Mouse (Mus musculus) liver, adult 2 months (tissue): Measurements from ENCODE around the gene Fabp6. TPM values are rescaled to one million over a fixed set of nuclear protein-coding genes. Genes with fewer than 3 reads are reported as not detected.

Source experiments
- DNase-seq: peaks from one replicate; pipeline ENCODE4 v3.0.0-alpha.2; 2011; ENCODE audit warnings: low read depth, low spot score; ENCODE audit errors: extremely low read depth
- H3K27ac ChIP-seq: fragments of 200-500 bp; replicated peaks from 2 replicates; pipeline ENCODE4 v1.5.1; 2012; ENCODE audit warnings: low read depth, mild to moderate bottlenecking, control low read depth, inconsistent platforms, low read length; ENCODE audit not compliant: insufficient read depth
- H3K27me3 ChIP-seq: fragments of 200-500 bp; 2 replicates; pipeline ENCODE4 v1.6.1; 2012; ENCODE audit warnings: mild to moderate bottlenecking, moderate library complexity, low read length, inconsistent platforms; ENCODE audit not compliant: control insufficient read depth, insufficient read depth
- H3K36me3 ChIP-seq: fragments of 200-500 bp; 2 replicates; pipeline ENCODE4 v1.6.1; 2012; ENCODE audit warnings: low read length, inconsistent platforms; ENCODE audit not compliant: control insufficient read depth, insufficient read depth
- H3K4me1 ChIP-seq: fragments of 200-500 bp; 2 replicates; pipeline ENCODE4 v1.6.1; 2011; ENCODE audit warnings: low read length; ENCODE audit not compliant: control insufficient read depth, insufficient read depth
- H3K4me3 ChIP-seq: fragments of 200-500 bp; 2 replicates; pipeline ENCODE4 v1.5.1; 2011; ENCODE audit warnings: low read depth, mild to moderate bottlenecking, control low read depth, low read length, moderate library complexity; ENCODE audit not compliant: insufficient read depth
- H3K79me2 ChIP-seq: fragments of 200-500 bp; 2 replicates; pipeline ENCODE4 v1.6.1; 2012; ENCODE audit warnings: inconsistent platforms, mild to moderate bottlenecking, low read length, moderate library complexity; ENCODE audit not compliant: control insufficient read depth, insufficient read depth
- H3K9ac ChIP-seq: fragments of 200-500 bp; 2 replicates; pipeline ENCODE4 v1.6.1; 2012; ENCODE audit warnings: low read depth, mild to moderate bottlenecking, control low read depth, inconsistent platforms, low read length
- CTCF ChIP-seq: fragments of 200-500 bp; IDR thresholded peaks from 2 replicates; pipeline ENCODE4 v1.5.1; 2011; ENCODE audit warnings: low read depth, low read length, control low read depth
- POLR2A ChIP-seq: fragments of 200-500 bp; IDR thresholded peaks from 2 replicates; pipeline ENCODE4 v1.6.1; 2011; ENCODE audit warnings: low read length, control low read depth; ENCODE audit not compliant: insufficient read depth; ENCODE audit errors: extremely low read depth
- WGBS: fragments of 180-500 bp; shearing (Covaris S2); methylation state at CpG from one replicate; pipeline ENCODE4 v1.1.7; 2018; 5-methylcytosine and 5-hydroxymethylcytosine counted together
- polyA plus RNA-seq: library from polyadenylated mRNA; depleted of rRNA; stranded (reverse); fragments of >200 nt; gene quantifications from 2 replicates; pipeline ENCODE4 v1.2.3, GENCODE M21; 2012
- total RNA-seq: library from RNA; depleted of rRNA; stranded (reverse); fragments of >200 nt; gene quantifications from 2 replicates; pipeline ENCODE4 v1.2.3, GENCODE M21; 2014

Gene Fabp6
- total and polyA plus RNA-seq, 2 experiments: not detected

DNA sequence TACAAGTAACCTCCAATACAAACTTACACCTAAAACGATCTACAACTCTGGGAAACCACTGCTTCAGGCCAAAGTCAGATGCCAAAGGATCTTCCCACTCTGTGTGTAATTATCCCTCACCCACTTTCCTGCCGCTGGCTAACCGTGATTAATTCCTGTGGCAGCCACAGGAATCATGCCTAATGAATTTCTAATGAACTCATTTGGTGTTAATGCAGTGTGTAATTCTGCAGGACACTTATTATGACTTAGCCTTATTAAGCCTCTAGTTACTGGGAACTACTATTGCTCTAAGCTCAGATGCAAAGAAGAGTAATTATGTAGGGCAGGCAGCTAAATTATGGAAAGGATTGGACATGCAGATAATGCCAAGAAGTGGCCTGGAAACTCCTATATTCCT lies 7.1 kb upstream of the Fabp6 start:
- Histone ChIP-seq H3K27ac (no peak overlapping the region), H3K9ac (no peak overlapping the region), H3K4me1 (no peaks in the 10 kb centered on the region), H3K79me2 (no peaks in the 10 kb centered on the region), H3K27me3 (no peaks in the 10 kb centered on the region), H3K4me3 (no peak overlapping the region), H3K36me3 (no peaks in the 10 kb centered on the region)
- TF ChIP-seq CTCF (no peak), POLR2A (no peak)
- 87% methylated on average over 3 of the region's 3 CpGs for WGBS
- DNase-seq: no peak

DNA sequence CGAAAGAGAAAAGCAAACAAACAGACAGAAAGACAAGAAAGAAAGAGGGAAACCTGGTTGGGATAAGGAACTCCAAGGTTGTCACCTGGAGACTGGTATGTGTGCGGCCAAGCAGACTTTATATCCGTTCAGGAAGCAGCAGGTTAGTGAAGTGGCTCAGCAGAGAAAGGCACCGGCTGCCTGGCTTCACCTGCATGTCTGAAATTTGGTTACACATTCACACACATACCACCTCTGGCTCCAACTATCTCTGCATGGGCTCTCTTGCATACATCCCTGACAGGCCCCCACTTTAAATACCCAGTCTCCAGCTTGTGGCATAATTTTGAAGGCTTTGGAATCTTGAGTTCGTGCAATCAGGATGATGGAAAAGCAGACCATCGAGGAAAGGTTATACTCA lies 4.5 kb upstream of the Fabp6 start:
- Histone ChIP-seq H3K27me3 (no peaks in the 10 kb centered on the region), H3K79me2 (no peaks in the 10 kb centered on the region), H3K4me3 (no peak overlapping the region), H3K9ac (no peak overlapping the region), H3K4me1 (no peaks in the 10 kb centered on the region), H3K36me3 (no peaks in the 10 kb centered on the region), H3K27ac (no peak overlapping the region)
- no peak for TF ChIP-seq POLR2A
- no peak for TF ChIP-seq CTCF
- WGBS: 87% methylated on average over 6 of the region's 6 CpGs
- DNase-seq: no peak

DNA sequence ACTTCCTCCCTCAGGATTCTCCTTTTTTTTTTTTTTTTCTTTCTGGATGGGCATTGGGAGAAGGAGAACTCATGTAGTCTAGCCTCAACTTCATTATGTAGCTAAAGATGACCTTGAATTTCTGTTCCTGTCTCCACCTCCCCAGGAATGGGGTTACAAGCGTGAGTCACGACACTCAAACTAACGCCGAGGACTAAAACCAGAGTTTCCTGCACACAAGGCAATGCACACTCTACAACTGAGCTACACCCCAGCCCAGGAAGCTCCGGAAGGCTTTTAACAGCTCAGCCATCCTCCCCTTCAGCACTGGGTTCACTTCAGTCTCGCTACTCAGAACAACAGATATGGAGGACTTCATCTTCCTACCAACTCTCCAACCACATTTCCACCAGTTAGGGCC lies 3.6 kb upstream of the Fabp6 start:
- H3K79me2 ChIP-seq: no peaks in the 10 kb centered on the region
- no peaks in the 10 kb centered on the region for H3K36me3 ChIP-seq
- no peak overlapping the region for H3K9ac ChIP-seq
- no peaks in the 10 kb centered on the region for H3K4me1 ChIP-seq
- H3K4me3 ChIP-seq: no peak overlapping the region
- DNase-seq: no peak
- no peak for TF ChIP-seq CTCF
- TF ChIP-seq POLR2A: no peak
- 86% methylated on average over 6 of the region's 6 CpGs for WGBS
- no peaks in the 10 kb centered on the region for H3K27me3 ChIP-seq
- no peak overlapping the region for H3K27ac ChIP-seq

DNA sequence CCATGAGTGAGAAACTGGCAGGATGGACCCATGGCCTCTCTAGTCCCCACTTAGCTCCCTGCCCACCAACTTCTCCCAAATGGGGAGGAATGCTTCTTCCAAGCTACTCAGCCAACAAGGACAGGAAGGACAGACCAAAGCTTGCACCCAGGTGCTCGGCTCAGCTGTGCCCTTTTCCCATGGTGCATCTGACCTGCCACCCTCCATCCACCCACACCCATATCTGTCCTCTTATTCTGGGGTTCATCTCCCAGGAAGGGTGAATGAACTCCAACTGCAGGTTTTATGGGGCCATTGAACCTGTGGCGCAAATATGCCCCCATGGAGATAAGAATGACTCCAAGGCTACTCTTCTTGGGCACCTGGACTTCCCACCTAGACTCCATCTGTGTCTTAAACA lies 2.9 kb upstream of the Fabp6 start:
- no peak overlapping the region for H3K4me3 ChIP-seq
- WGBS: 64% methylated on average over 2 of the region's 2 CpGs
- DNase-seq: no peak
- no peaks in the 10 kb centered on the region for H3K79me2 ChIP-seq
- no peaks in the 10 kb centered on the region for H3K36me3 ChIP-seq
- H3K4me1 ChIP-seq: no peaks in the 10 kb centered on the region
- no peak overlapping the region for H3K9ac ChIP-seq
- no peaks in the 10 kb centered on the region for H3K27me3 ChIP-seq
- H3K27ac ChIP-seq: no peak overlapping the region
- no peak for TF ChIP-seq CTCF
- no peak for TF ChIP-seq POLR2A

GRCm38 (mm10) chr11:43589530-43590072 lies 11.7 kb downstream of the Fabp6 start:
- TF ChIP-seq CTCF: no peak
- no peak for TF ChIP-seq POLR2A
- Histone ChIP-seq H3K4me1 (no peaks in the 10 kb centered on the region), H3K79me2 (no peaks in the 10 kb centered on the region), H3K27ac (no peak overlapping the region), H3K36me3 (no peaks in the 10 kb centered on the region), H3K27me3 (no peaks in the 10 kb centered on the region), H3K4me3 (no peak overlapping the region), H3K9ac (no peak overlapping the region)
- DNase-seq: no peak
- WGBS: 88% methylated on average over 6 of the region's 6 CpGs

DNA sequence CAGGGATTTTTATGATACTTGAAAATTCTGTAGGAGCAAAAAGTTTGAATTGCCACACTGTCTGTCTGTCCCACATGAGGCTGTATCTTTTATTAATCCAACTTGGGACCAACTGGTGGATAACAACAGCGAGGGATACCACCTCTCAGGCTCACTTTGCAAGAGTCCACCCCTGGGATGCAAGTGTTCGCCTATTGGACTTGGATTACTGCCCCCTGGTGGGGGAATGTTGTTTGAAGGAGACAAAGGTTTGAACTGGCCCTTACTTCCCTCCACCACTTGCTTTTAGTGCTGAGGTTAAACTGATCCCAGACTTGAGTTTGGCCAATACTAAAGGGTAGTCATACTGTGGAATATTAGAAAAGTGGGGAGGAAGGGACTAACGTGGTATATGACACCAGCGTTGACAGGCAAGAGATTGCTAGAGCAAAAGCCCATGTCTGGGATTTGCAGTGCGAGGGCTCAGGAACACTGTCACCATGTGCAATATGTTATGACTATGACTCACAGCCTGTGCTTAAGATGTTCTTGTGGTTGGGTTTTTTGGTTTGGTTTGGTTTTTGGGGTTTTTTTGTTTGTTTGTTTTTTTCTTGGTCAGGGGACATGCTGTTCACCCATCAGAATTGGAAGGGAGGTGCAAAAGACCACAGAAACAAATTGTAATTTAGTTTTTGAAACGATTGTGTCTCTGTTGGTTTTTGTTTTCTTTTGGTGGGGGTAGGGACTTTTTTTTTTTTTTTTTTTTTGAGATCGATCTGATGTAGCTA lies 14.8 kb downstream of the Fabp6 start, which contains the start of gene 4933415A04Rik:
4933415A04Rik (plus strand) TSS at position 717 of the 767 bp plus-strand sequence.
- no peaks in the 10 kb centered on the region for H3K79me2 ChIP-seq
- H3K27me3 ChIP-seq: no peaks in the 10 kb centered on the region
- H3K9ac ChIP-seq: no peak within 1 kb of the TSS
- WGBS: 70% methylated on average over 7 of the region's 7 CpGs
- no peak within 1 kb of the TSS for H3K27ac ChIP-seq
- TF ChIP-seq CTCF (peak; percentile 46), POLR2A (no peak)
- H3K4me3 ChIP-seq: no peak within 1 kb of the TSS
- no peaks in the 10 kb centered on the region for H3K36me3 ChIP-seq
- DNase-seq: peak; percentile 25
- H3K4me1 ChIP-seq: no peaks in the 10 kb centered on the region
